Mouse (Mus musculus): ENCODE results near the gene Prmt8.

The Prmt8 gene

GRCm38 (mm10) chr6:127769275-127770156, at the start of gene Prmt8:
TSS of gene Prmt8 (minus strand) at chr6:127769472.
- DNase-seq (ENCODE audit: low spot score), result no peak

GRCm38 (mm10) chr6:127803046-127803729, 33.9 kb upstream of the Prmt8 start:
- DNase-seq (ENCODE audit: low spot score), result no peak

- no peak for DNase-seq (ENCODE audit: low spot score)
Observed at GRCm38 (mm10) chr6:127802211-127802610, 32.9 kb upstream of the Prmt8 start.

GRCm38 (mm10) chr6:127790023-127790422, 20.8 kb upstream of the Prmt8 start:
- no peak for DNase-seq (ENCODE audit: low spot score)

GRCm38 (mm10) chr6:127770806-127771205, 1.5 kb upstream of the Prmt8 start:
- DNase-seq (ENCODE audit: low spot score), result no peak

GRCm38 (mm10) chr6:127768621-127769274, 524 bp downstream of the Prmt8 start:
- DNase-seq (ENCODE audit: low spot score), result no peak

GRCm38 (mm10) chr6:127767706-127768493, 1.4 kb downstream of the Prmt8 start:
- DNase-seq (ENCODE audit: low spot score), result peak; percentile 73

- DNase-seq (ENCODE audit: low spot score), result no peak
Observed at GRCm38 (mm10) chr6:127767201-127767705, 2.0 kb downstream of the Prmt8 start.

GRCm38 (mm10) chr6:127766641-127767200, 2.6 kb downstream of the Prmt8 start:
- DNase-seq (ENCODE audit: low spot score), result no peak

- DNase-seq (ENCODE audit: low spot score), result no peak
Observed at GRCm38 (mm10) chr6:127766041-127766604, 3.1 kb downstream of the Prmt8 start.

- DNase-seq (ENCODE audit: low spot score), result no peak
Observed at GRCm38 (mm10) chr6:127765573-127765972, 3.7 kb downstream of the Prmt8 start.

- DNase-seq (ENCODE audit: low spot score), result no peak
Observed at GRCm38 (mm10) chr6:127758264-127758663, 11.0 kb downstream of the Prmt8 start.

- DNase-seq (ENCODE audit: low spot score), result no peak
Observed at GRCm38 (mm10) chr6:127757667-127758167, 11.6 kb downstream of the Prmt8 start.

GRCm38 (mm10) chr6:127756856-127757255, 12.4 kb downstream of the Prmt8 start:
- no peak for DNase-seq (ENCODE audit: low spot score)

- no peak for DNase-seq (ENCODE audit: low spot score)
Observed at GRCm38 (mm10) chr6:127753228-127753627, 16.0 kb downstream of the Prmt8 start.

- no peak for DNase-seq (ENCODE audit: low spot score)
Observed at GRCm38 (mm10) chr6:127752681-127753080, 16.6 kb downstream of the Prmt8 start.

- no peak for DNase-seq (ENCODE audit: low spot score)
Observed at GRCm38 (mm10) chr6:127751499-127751898, 17.8 kb downstream of the Prmt8 start.

- DNase-seq (ENCODE audit: low spot score), result no peak
Observed at GRCm38 (mm10) chr6:127748793-127749192, 20.5 kb downstream of the Prmt8 start.

- DNase-seq (ENCODE audit: low spot score), result no peak
Observed at GRCm38 (mm10) chr6:127742290-127742689, 27.0 kb downstream of the Prmt8 start.

GRCm38 (mm10) chr6:127741162-127741561, 28.1 kb downstream of the Prmt8 start:
- DNase-seq (ENCODE audit: low spot score), result no peak

GRCm38 (mm10) chr6:127740711-127741110, 28.6 kb downstream of the Prmt8 start:
- no peak for DNase-seq (ENCODE audit: low spot score)

Data from ovary, postnatal 36 days (tissue).